Mouse (Mus musculus) regulatory T cell (primary cell): ENCODE results near the gene Nipal4.

Experiments
- in situ Hi-C: fragments of 300-600 bp; cut with MboI, MseI; formaldehyde crosslinking; loops from one replicate; pipeline ENCODE4 v1.15.1; 2025; ENCODE audit warnings: high pct_unique_total_duplicates

The Nipal4 gene

DNA sequence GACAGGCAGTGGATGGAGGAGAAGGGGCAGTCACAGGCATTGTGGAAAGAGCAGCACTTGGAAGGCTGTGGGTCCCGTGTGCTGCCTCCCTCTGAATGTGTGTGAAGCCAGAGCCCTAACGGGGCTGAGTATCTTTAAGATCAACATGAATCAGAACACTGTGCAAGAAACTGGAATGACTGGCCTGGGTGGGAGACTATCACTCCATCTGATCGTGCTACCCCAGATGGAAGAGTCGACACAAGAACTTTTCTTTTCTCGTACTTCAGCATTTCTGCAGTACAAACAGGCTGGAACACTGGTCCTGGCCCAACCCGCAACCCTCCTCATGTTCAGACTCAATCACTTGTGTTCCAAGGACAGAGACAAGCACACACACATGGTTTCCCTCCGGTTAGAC lies 2.2 kb upstream of the Nipal4 start:
- in situ Hi-C loops, result no loop called here

GRCm38 (mm10) chr11:46157462-46157861 lies 8.8 kb downstream of the Nipal4 start:
- in situ Hi-C loops, result no loop called here

GRCm38 (mm10) chr11:46156945-46157344 lies 9.4 kb downstream of the Nipal4 start:
- in situ Hi-C loops, result no loop called here

- in situ Hi-C loops, result no loop called here
Measured at GRCm38 (mm10) chr11:46146619-46147018, 19.7 kb downstream of the Nipal4 start.

- in situ Hi-C loops, result no loop called here
Measured at GRCm38 (mm10) chr11:46145163-46145875, 21.0 kb downstream of the Nipal4 start.

DNA sequence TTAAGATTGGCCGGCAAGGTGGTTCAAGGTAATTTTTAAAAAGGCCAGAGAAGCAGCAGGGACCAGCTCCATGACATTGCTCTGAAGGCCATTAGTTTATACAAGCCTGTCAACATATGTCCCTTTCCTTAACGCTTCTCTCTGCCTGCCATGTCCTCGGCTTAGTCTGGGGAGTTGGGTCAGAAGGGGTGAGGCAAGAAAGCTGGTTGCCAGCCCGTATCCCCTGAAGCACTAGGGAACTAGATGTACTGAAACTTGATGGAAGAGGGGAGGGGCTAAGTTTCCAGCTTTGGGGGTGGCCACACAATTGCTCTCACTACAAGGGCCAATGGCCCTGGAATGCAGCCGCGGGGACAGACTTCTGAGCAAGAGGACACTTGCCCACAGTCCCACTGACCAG lies 23.0 kb downstream of the Nipal4 start:
- in situ Hi-C loops, result no loop called here

DNA sequence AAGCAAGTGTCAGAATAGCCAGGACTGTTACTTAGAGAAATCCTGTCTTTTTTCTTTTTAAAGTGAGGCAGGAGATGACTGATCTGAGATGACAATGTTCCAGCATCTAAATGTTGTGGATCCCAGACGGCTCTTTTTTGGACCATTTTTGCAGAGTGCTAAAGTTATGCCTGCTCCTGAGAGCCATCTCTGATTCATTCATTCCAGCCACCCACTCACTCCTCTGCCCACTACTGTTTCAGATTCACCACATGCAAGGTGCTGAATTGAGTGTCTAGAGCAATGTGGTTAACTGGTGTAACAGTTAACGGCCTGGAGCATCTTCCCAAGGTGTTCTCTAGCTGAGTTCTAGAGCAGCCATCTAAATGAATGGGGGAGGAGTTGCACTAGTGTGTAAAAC lies 31.4 kb downstream of the Nipal4 start:
- in situ Hi-C loops, result no loop called here

DNA sequence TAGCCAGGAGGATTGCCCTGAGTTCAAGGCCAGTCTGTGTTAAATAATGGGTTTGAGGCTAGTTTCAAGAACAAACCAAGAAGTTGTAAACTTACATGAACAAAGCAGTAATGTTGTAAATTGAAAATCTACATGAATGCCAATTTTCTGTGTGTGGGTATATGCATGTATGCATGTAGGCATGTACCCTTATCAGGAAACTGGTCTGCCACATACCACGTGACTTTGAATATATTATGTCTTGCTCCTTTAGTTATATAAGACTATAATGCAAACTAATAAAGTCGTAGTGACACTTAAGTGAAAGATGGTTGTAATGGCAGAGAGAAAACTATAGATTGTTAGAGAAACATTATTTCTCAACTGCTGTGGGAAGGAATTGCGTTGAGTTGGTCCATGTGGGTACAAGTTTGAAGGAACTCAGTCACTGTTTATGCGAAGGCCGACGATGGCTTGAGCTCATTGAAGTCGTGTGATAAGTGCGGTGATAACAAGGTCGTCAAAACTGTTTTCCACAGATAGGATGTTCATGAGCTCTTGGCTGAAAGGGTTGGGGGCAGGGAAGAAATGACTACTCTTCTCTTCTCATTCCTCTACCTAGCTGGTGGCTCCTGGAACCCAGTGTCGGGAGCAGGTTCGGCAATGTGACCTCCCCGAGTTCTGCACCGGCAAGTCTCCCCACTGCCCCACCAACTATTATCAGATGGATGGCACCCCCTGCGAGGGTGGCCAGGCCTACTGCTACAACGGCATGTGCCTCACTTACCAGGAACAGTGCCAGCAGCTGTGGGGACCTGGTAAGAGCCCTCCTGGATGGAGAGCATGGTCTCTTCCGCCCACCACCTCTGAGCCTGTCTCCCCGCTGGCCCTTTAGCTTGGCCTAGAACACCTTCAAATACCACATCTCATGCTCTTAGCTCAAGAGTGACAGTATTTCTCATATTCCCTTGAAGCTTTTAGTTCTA lies 35.0 kb downstream of the Nipal4 start:
- in situ Hi-C loops, result no loop called here

GRCm38 (mm10) chr11:46128548-46128945 lies 37.8 kb downstream of the Nipal4 start:
- in situ Hi-C loops, result no loop called here

DNA sequence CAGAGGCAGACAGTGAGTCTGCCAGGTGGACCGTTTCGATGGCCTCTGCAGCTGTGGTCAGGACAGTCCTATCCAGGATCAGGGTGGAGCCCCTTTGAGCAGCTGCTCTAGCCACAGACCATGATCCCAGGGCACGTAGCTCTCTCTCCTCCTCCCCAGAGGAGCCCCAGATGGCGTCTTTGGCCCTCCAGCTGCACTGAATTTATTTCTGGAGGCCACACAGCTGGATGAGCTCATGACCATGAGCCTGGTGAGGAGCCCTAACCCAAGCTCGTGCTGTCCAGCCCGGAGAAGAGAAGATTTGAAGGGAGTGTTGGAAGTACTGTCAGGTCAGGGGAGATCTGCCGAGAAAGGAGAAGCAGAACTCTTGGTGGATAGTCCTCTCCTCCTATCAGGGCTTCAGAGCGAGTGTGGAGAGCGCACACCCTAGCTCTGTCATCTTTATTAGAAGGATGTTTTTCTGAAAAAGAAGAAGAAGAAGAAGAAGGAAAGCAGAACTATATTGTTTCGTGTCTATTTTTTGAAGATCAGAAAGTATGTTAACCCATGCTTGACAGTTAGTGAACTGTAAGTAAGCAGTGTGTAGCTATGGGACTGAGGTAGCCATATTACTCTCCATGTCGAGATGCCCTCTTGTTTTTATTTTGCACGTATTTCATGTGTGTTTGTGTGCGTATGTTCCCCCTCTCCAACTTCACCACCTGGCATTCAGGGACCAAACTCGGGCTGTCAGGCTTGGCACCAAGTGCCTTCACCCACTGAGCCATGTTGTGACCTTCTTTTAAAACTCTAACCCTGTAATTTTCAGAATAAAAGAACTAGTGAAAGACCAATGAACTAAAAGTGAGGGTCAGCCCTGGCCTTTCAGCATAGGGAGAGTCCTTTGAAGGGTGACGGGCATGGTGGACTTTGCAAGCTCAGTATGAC lies 38.4 kb downstream of the Nipal4 start:
- in situ Hi-C loops, result no loop called here

DNA sequence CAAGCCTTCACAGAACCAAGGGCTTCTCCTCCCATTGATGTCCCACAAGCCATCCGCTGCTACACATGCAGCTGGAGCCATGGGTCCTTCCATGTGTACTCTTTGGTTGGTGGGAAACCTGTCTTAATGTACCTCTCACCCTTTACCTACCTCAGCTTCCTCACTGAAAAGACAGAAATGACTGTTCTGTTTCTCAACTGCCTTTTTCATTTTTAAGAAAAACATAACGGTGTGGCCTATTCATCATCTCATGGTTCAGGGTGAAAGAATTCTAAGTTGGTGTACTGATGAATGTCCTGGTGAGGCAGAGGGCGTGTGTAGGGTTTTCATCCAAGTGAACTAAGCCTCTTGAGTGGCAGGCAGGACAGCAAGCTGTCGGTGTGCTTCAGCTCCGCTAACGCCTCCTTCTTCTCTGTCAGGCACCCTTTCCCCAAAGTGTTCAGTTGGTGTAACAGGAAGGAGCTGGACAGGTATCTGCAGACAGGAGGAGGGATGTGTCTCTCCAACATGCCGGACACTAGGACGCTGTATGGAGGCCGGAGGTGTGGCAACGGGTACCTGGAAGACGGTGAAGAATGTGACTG lies 39.4 kb downstream of the Nipal4 start:
- in situ Hi-C loops, result no loop called here

- in situ Hi-C loops, result no loop called here
Measured at GRCm38 (mm10) chr11:46126317-46126716, 40.0 kb downstream of the Nipal4 start.

DNA sequence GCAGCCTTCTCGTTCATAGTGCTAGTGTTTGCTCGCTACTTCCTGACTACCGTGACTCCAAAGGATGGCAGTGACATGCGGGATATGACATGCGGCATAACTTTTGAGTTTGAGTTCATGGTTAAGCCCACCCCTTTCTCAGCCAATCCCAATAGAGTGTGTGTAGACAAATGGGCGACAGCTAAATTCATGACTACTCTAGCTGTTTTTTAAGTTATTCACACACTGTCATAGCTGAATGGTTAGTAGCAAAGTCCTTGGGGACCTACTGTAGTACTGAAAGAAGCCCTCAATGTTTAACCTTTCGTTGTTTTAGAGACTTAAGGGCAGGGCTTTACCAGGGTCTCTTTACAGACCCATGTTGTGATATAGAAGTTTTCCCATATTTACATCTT lies 40.5 kb downstream of the Nipal4 start:
- in situ Hi-C loops, result no loop called here

GRCm38 (mm10) chr11:46125093-46125834 lies 41.0 kb downstream of the Nipal4 start:
- in situ Hi-C loops, result no loop called here

DNA sequence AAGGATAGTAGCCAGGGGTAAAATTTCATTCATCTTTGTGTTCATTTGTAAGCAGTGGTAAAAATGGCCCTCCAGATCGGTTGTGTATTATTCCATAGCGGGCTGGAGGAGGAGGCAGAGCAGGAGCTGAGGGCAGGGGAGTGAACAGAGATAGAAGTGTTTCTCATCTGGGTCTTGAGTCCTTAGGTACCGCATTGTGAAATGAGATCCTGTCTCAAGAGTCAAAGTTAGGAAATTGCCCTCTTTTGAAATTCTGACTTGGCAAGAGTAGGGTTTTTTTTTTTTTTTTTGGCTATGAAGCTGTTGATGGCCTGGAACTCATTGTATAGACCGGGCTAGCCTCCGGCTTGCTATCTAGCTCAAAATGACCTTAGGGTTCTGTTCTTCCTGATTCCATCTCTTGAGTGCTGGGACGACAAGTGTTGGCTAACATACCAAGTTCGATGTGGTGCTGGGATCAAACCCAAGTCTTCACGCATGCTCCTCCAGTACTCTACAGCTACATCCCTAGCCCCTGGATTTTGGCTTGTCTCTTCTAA lies 42.9 kb downstream of the Nipal4 start:
- in situ Hi-C loops, result no loop called here

DNA sequence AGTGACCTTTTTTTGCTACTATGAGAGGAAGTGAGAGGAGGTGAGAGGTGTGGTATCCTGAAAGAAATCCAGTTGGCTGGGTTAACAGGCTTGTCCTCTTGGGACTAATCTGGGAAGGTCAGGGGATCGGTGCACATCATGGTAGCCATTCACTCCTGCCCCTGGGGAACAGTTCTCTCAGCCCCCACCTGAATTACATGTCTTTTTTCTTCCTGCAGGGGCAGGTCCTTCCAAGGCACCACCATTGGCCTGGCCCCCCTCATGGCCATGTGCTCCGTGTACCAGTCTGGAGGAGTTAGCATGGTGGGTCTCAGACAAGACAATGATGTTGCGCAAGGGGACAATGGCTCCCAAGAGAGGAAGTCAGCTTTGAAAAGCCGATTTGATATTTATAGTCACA lies 43.4 kb downstream of the Nipal4 start:
- in situ Hi-C loops, result no loop called here

- in situ Hi-C loops, result no loop called here
Measured at GRCm38 (mm10) chr11:46121666-46122065, 44.6 kb downstream of the Nipal4 start.

DNA sequence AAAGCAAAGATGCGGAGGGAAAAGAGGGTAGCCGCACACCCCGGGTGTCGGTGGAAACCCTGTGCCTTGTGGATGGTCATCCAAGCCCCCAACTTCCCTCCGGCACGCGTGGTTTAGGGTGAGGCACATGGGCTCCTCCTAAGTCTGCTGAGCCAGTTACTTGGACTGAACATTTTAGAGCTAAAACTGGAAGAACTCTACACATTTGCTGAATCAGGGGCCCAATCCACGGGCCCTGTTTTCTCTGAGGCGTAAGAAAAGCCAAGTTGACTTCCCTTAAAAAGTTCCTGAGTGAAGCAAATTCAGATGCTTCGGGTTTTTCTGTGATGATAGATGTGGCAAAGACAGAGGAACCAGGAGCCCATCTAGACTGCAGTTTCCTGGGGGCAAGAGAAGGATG lies 46.2 kb downstream of the Nipal4 start:
- in situ Hi-C loops, result no loop called here

DNA sequence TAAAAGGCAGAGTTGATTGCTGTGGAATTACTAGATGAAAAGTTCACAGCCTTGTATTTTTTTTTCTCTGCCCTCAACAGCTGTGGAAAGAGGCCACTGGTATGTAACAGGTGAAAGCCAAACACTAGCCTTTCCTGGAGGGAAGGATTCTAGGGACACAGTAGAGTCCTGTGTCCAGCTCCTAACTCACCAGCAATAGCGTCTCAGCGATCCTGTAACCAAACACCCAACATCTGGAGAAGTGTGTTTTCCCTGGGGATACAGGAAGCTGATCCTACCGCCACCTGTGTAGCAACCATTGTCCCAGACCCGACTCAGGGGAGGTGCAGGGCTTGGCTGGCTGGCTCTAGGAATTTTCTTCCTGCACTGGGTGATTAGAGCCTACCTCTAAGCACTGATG lies 46.7 kb downstream of the Nipal4 start:
- in situ Hi-C loops, result no loop called here

- in situ Hi-C loops, result no loop called here
Measured at GRCm38 (mm10) chr11:46116510-46116909, 49.8 kb downstream of the Nipal4 start.
